Mouse (Mus musculus) CD8-positive naive resting alpha-beta T cell, adult 2 months (primary cell): ENCODE measurements at regions not wholly inside any gene's neighbourhood (a gene's known extent, or its start where the extent isn't known, plus 50 kb on each side); places are given as distances from the start of the nearest gene placed in this dataset.

Experiments
- DNase-seq, 2 experiments: peaks; one replicate each; pipeline ENCODE4 v3.0.0; 2022; ENCODE audit warnings: low read depth in 2 of 2, low spot score in 2 of 2

GRCm38 (mm10) chr9:32003730-32004129, 90.5 kb upstream of the Barx2 start:
- no peak for DNase-seq

GRCm38 (mm10) chr9:32005348-32005747, 92.1 kb upstream of the Barx2 start:
- no peak for DNase-seq

- no peak for DNase-seq
These were observed 93.1 kb upstream of the Barx2 start for GRCm38 (mm10) chr9:32006350-32006749.

GRCm38 (mm10) chr9:32010953-32011770, 97.9 kb upstream of the Barx2 start:
- no peak for DNase-seq

GRCm38 (mm10) chr9:32016286-32016685, 99.7 kb upstream of the Arhgap32 start:
- DNase-seq, result no peak

GRCm38 (mm10) chr9:32018020-32018419, 97.9 kb upstream of the Arhgap32 start:
- no peak for DNase-seq

GRCm38 (mm10) chr9:32019786-32020185, 96.2 kb upstream of the Arhgap32 start:
- no peak for DNase-seq

- no peak for DNase-seq
These were observed 94.8 kb upstream of the Arhgap32 start for GRCm38 (mm10) chr9:32020942-32021731.

- DNase-seq, result no peak
These were observed 94.2 kb upstream of the Arhgap32 start for GRCm38 (mm10) chr9:32021755-32022154.

- no peak for DNase-seq
These were observed 92.9 kb upstream of the Arhgap32 start for GRCm38 (mm10) chr9:32022996-32023395.

GRCm38 (mm10) chr9:32024767-32025166, 91.2 kb upstream of the Arhgap32 start:
- DNase-seq, result no peak

GRCm38 (mm10) chr9:32027962-32028361, 88.0 kb upstream of the Arhgap32 start:
- DNase-seq, result no peak

- no peak for DNase-seq
These were observed 86.9 kb upstream of the Arhgap32 start for GRCm38 (mm10) chr9:32029001-32029400.

GRCm38 (mm10) chr9:32029786-32030185, 86.2 kb upstream of the Arhgap32 start:
- no peak for DNase-seq

GRCm38 (mm10) chr9:32030203-32030602, 85.7 kb upstream of the Arhgap32 start:
- DNase-seq, result no peak

- no peak for DNase-seq
These were observed 83.9 kb upstream of the Arhgap32 start for GRCm38 (mm10) chr9:32031950-32032453.

- peak in 1 of 2 experiments; percentile 0 for DNase-seq
These were observed 83.3 kb upstream of the Arhgap32 start for GRCm38 (mm10) chr9:32032521-32033185.

GRCm38 (mm10) chr9:32033937-32034336, 82.0 kb upstream of the Arhgap32 start:
- no peak for DNase-seq

GRCm38 (mm10) chr9:32039999-32040398, 75.9 kb upstream of the Arhgap32 start:
- DNase-seq, result no peak

- DNase-seq, result no peak
These were observed 72.6 kb upstream of the Arhgap32 start for GRCm38 (mm10) chr9:32043344-32043743.

- DNase-seq, result no peak
These were observed 69.1 kb upstream of the Arhgap32 start for GRCm38 (mm10) chr9:32046791-32047190.
